Mouse (Mus musculus) monocyte, adult 5-6 weeks (primary cell): ENCODE results near the gene Ctrc. TPM values are rescaled to one million over a fixed set of nuclear protein-coding genes. Genes with fewer than 3 reads are reported as not detected.

Source experiments
- ATAC-seq: fragments of 153-309, 156-312 bp; replicated peaks from 2 replicates; pipeline ENCODE4 v1.8.0; 2017; ENCODE audit warnings: mild to moderate bottlenecking; ENCODE audit not compliant: low TSS enrichment, insufficient number of reproducible peaks, severe bottlenecking, poor library complexity, low FRiP score
- total RNA-seq: library from RNA; stranded (forward); fragments of 200-1000, 200-491, 200-594 nt; gene quantifications from 3 replicates; pipeline ENCODE4 v1.2.3, GENCODE M21; 2017

Gene Ctrc
- total RNA-seq, 1 experiment from 2014 or later: not detected

DNA sequence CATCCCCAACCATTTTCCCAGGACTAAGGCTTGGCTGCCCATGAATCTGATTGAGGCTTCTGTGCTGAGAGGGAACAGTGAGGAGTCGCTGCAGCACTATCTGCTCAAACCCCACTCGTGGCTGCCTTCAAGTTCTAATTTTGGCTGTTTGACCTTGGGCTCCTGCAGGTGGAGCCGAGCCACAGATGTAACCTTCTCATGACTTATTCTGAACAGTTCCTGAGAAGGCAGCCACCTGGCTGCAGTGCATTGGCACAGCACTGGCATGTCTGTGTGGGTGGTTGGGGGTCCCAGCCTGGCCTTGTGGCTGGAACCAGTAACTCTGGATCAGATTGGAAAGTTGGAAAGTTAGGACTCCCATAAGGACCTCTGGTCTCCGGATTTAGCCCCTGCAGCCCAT is 18.0 kb downstream of the Ctrc start:
- no peak for ATAC-seq

DNA sequence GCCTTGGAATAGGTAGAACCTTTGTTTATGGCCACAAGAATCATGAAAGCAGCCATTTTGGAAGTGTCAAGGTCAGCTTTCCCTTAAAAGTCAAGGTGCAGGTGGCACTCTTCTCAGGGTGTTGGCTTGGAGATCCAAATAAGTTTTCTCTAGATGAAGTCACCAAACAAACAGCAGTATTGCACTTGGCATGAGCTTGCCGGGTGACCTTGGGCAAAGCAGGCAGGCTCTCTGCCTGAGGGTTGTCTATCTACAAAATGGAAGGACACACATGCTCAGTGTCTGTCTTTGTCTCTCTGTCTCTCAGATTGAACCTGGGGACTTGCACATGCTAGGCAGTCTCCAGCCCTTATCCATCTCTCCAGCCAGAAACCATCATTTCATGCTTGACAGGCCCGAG is 18.8 kb downstream of the Ctrc start:
- no peak for ATAC-seq

DNA sequence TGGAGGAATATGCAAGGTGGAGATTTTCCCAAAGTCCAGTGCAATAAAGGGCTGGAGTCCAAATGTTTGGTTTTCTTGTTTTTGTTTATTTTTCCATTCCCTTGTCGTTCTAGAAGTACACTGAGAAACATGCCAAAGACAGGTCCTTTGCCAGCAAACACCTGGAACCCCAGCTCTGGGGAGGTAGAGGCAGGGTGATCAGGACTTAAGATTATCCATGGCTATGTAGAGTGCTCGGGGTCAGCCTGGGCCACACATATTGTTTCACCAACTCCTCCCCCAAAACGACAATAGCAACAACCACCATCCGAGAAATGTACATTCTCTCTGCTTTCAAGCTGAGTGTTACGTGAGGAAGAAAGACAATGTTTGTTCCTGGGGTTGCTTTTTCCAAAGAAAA is 20.1 kb downstream of the Ctrc start, which contains the start of gene Cela2a:
Gene Cela2a, minus strand, starts transcription at position 101 of the 400 bp plus-strand sequence.
- ATAC-seq: no peak

DNA sequence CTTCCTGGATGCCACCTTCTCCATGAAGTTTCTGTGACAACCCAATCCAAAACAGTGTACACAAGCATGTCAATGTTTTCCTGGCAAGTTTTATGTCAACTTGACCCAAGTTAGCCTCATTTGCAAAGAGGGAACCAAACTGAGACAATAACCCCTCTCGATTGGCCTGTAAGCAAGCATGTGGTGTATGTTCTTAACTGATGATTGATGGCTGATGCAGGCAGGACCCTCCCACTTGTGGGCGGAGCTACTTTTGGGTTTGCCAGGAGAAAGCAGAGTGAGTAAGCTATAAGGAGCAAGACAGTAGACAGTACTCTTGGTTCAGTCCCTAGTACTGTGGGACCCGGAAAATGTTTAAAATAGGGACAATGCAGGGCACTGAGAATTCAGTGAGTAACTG is 23.2 kb downstream of the Ctrc start:
- 0 out of 2 replicates have a peak, but pooled peaks have one; percentile 24 for ATAC-seq

DNA sequence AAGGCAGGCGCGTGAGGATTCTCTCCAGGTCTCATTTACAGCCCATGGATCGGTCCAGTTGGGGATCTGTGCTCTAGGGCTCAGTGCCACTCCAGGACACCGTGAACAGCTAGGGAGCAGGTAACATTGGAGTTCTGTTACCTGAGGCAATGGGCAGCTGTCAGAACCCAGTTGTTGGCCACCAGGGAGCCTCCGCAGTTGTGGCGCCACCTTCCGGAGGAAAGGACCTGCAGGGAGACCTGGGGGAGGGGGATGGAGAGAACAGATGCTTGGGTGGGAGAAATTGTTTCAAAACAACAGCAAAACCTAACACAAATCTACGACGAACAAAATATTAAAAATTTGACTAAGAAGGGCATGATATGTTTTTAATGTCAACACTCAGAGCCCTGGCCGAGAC is 24.1 kb downstream of the Ctrc start:
- no peak for ATAC-seq

DNA sequence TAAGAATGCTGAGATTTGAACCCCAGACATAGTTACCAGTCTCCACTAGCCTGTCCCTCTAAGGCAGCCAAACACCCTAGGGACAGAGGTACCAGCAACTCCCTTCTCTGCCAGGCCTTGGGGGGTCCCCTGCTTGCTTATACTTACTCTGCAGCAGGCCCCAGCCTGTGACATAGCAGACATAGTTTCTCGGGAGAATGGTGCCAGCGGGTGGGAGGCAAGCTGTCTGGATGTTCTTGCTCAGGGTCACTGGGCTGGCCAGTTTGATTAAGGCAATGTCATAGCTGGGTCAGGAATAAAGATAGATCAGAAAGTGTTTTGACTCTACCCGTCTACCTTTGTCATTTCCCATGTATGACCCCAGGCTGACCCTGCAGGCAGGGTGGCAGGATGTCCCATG is 25.0 kb downstream of the Ctrc start:
- no peak for ATAC-seq

DNA sequence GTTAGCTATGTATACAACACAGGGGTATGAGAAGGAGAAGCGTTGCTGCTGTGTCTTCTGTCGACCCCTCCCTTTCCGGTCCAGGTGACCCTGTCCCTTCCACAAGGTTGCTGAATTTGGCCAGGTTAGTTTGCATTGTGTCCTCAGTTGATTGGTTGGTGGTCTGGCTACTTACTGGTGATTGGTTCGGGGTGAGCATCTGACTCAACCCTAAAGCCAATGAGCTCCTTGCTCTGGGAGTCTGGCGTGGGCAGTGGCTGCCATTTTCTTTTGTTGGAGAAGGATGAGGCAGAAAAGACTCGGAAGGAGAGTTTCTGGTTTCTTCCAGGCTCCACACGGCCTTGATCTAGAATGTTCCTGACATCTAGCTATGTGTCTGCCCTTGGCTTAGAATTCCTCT is 26.8 kb downstream of the Ctrc start:
- no peak for ATAC-seq

DNA sequence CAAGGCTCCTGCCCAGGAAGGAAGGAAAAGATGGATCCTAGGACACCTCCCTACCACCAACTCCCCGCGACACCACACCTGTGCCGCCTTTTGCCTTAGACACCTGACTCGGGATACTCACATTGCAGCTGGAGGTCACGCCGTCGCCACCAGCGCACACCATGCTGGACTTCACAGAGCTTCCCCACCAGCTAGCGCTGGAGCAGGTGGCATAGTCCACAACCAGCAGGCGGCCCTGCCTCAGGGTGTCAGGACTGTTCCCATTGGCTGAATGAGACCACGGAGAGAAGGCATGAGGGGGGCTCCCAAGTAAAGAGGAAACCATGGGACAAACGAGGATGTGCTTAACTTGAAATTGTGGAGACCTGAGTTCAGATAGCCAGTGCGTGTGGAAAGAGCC is 27.3 kb downstream of the Ctrc start:
- ATAC-seq: no peak

DNA sequence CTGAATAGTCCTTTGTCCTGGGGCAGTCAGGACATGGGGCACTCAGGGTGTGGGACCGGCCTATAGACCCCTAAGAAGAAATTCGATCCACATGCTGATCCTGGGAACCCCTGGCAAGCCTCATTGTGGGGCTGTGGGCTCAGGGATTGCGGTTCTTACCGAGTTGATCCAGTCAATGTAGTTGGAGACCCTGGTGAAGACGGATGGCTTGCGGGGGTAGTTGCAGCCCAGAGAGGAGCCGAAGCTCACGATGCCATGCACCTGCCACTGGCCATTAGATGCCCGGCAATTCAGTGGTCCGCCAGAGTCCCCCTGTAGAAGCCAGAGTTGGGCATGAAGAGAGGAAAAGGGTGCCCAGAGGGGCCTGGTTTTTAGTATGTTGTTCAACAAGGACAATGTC is 28.5 kb downstream of the Ctrc start:
- no peak for ATAC-seq

DNA sequence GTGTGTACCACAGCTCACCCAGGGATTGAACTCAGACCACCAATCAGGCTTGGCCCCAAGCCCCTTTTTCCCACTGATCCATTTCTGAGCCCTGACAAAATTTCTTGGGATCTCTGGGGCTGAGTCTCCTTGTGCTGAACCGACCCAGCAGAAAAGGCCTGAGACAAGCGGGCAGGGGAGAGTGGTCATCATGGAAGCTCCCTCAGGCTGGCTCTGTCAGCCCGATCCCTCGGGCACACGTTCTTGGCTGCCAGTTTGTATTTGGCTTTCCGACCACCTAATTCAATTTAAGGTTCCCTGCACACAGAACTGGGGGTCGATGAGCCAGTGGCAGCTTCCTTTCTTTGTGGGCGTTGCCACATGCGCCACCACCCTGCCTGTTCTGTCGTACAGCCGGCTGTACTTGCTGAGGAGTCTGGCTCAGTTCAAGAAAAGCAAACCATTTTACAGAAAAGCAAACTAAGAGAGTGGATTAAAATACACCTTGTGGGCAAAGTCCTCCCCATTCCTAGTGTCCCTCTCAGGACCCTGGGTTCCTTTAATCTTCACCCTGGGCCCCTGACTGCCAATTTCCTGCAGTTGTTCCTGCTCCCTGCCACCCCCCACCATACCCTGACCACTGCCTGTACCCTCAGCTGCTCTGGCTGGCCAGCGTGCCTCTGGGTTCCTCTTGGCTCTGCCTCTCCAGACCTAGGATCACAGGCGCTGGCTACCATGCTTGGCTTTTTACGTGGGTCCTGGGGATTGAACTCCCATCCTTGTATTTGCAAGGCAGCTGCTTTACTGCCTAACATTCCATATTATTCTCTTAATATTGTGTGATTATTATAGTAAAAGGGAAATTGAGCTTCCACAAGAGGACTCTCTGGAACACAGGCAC is 29.1 kb downstream of the Ctrc start:
- ATAC-seq: no peak

DNA sequence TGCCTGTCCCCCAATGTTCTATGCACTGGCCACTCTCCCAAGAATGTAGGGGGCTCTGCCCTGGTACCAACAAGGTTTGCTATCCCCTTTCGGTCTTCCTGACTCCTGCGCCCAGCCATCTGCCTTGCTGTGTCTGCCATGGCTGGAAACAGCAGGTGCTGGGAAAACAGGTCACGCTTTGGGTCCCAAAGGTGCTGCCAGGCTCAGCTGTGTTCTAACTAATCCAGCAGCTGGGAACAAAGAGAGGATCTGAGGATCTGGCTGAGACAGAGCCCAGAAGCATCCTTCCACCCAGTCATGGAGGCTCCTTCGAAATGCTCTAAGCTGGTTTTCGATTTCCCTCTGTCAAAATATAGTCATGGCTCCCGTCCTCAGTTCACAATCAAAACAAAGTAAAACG is 29.9 kb downstream of the Ctrc start:
- no peak for ATAC-seq

DNA sequence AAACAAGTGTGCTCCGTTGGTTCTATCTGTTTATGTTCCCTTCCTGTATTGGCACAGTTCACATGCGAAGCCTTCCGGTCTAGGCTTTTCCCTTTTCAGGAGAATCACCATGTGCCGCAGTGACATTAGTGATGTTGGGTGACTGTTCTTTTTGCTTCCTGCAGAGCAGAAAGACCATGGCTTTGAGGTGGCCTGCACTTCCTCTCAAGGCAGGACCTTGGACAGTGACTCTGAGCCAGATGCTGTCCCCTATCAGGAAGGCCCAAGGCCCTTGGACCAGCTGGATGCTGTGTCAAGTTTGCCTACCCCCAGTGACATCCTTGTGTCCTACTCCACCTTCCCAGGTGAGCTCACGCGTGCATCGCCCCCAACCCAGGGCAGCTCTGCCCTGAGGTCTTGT is 34.8 kb downstream of the Ctrc start:
- no peak for ATAC-seq

DNA sequence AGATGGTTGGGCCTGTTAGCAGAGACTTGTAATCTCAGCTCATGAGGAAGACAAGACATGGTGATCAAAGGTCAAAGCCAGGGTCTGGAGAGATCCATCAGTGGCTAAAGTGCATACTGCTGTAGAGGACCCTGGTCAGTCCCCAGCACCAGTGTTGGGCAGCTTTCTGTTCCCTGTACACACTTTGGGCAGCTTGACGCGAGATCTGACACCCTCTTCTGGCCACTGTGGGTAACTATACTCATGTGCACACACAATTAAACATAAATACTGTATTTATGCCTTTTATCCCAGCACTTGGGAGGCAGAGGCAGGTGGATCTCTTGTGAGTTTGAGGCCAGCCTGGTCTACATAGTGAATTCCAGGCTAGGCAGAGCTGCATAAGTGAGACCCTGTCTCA is 35.2 kb downstream of the Ctrc start:
- ATAC-seq: no peak

DNA sequence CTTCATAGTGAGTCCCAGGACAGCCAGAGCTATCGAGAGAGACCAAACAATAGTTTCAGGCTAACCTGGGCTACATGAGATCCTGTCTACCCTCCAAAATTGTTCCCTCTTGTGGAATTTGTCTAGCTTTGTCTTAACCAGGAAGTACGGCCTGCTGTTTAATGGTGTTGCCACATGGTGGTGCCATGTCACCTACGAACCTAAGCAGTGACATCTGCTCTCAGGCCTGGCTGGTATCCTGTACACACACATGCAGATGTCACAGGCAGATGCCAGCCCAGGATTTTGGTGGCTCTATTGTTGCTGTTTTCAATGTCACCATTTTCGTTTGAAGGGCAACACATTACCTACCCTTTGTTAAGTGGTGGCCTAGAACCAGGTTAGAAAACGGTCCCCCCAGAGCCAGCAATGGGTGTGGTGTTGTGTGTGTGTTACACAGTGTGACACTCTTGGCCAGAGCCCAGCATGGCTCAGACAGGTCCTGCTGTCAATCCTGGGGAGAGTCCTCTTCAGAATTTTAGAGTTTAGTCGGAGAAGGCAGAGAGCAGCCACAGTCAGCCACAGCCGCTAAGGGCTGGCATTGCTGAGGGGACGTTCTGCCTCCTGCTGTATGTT is 36.2 kb downstream of the Ctrc start:
- no peak for ATAC-seq

DNA sequence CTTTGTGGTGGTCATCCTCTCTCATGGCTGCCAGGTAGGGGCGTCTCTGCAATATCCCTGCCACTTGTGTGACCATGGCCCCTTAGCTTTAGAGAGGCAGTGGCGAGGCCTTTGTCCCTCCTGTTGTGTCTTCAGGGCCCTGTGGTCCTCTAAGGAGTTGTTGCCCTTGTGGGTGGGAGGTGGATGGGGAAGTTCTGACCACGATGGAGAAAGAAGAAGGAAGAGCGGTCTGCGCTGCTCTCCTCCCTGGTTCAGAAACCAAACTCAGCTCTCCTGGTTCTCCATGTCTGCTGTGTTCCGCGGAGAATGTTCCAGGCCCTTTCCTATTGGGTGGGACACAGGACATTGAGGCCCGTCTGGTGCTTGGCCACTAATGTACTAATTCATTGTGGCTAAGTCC is 40.3 kb downstream of the Ctrc start:
- no peak for ATAC-seq

DNA sequence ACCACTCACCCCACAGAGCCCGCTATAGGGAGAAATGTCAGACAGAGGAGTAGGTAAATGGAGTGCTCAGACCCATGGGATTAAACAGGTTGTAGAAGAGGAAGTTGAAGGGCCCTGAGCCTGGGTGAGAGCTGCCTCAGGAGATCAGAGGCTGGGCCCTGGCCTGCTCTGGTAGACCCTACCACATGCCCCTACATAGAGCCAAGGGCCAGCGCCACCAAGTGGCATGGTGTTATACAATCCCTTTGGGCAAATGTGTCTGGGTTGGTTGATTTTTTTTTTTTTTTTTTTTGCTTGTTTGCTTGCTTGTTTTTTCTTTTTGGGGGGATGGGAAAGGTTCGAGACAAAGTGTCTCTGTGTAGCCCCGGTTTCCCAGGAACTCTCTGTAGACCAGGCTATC is 42.1 kb downstream of the Ctrc start:
- no peak for ATAC-seq

DNA sequence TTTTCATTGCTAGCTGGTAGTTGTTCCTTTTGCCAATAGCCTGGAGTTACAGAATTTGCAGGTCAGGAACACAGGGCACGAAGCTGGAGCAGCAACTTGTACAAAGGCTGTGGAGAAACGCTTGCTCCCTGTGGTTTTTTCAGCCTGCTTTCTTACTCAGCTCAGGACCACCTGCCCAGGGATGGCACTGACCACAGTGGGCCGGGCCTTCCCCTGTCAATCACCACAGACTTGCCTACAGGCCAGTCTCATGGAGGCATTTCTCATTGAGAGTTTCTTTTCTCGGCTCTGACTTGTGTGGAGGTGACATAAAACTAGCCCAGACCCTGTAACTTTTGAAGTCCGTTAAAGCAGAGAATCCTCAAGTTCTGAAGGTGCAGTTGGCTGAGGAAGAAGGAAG is 48.6 kb downstream of the Ctrc start:
- no peak for ATAC-seq

DNA sequence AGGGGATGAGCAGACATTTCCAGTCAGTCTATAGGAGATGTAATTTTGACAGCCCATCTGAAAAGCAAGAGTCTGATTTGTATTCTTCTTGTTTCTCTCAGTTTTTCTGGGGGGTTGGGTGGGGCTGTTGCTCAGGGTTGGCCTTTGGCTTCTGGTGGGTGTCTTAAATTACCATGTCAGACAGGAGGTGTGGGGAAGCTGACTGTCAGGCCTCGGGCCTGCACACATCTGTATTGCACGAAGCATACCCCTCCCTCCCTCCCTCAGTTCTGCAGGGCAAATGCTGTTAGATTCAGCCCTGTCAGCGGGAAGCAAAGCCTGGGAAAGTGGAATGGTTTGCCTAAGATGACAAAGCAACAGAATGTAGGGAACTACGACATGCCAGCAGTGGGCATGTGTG is 49.2 kb downstream of the Ctrc start:
- no peak for ATAC-seq

DNA sequence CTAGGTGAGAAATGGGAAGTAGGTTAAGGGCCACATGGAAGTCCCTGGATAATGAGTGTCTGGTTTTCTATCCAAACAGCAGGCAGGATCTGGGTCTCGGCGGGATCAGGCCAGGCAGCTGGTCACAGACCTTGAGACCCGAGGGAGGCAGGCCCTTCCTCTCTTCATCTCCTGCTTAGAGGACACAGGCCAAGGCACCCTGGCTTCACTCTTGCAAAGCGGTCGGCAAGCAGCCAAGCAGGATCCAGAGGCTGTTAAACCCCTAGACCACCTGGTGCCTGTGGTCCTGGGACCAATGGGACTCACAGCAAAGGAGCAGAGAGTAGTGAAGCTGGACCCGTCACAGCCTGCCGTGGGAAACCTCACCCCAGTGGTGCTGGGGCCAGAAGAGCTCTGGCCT is 49.8 kb downstream of the Ctrc start:
- no peak for ATAC-seq

DNA sequence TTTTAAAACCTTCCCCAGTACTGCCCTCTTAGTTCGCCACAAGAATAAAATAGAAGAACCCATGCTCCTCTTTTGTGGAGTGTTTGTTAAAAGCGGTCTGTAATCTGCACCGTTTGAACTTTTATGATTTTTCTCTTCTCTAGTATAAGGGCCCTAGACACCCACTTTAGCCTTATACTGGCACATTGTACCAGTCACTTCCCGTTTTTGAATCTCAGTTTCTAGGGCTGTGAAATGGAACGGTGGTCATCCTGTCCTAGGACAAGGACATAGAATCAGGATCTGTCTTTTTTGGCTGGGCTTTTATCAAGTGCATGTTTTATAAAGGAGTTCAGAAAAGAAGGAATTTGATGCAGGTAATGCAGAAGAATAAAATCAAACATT is 52.0 kb downstream of the Ctrc start:
- ATAC-seq: no peak
